Mouse (Mus musculus): ENCODE data around the gene Snx11.

DNA sequence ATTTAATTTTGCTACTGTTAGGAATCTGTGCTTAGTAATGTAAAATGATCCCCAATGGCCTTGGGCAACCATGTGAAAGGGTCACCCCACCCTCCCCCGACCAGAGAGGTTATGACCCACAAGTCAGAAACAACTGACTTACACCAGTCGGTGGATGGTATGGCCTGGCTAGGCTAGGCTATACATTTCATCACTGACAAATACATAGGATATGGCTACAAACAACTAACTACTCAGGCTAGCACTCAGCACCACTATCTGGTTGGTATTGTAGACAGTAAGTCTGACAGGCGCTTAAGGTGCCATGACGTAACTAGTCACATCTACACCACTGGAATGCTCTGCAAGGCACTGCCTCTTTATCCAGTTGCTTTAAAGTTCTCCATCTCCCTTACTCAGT, 36.1 kb upstream of the Snx11 start:
- TF ChIP-seq POLR2A (IDR thresholded peaks at IDR 0.05; ENCODE audit: extremely low read depth, insufficient read depth, low read length) (no peak), CTCF (IDR thresholded peaks at IDR 0.05; ENCODE audit: low read depth, low read length) (no peak)

Measured in liver, adult 2 months (tissue).